Comparison of ENCODE assay signal across 8 mouse cellular contexts in the genomic region with DNA sequence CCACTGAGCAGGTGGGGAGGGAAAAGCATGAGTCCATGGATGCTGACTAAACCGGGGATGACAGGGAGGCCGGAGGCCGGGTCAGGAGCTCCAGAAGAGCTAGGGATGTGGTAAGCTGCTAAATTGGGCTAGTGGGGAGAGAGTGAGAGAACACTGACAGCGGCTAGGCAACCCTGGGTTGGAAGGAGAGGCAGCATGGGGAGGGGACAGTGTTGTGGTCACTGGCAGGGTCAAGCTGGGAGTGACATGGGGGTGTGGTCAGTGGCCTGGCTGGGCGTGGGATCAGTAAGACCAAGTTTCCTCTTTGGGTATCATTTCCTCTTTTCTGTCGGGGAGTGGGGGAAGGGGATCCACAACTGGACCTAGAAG. TPM values are rescaled to one million over a fixed set of nuclear protein-coding genes. Genes with fewer than 3 reads are reported as not detected.
DNase-seq lines count a peak whose midpoint lies in the region; ATAC-seq lines count a peak whose summit lies in the region.

No protein-coding gene starts in this region.

- WGBS in embryonic facial prominence, embryonic 11.5 days: 39% methylated on average over 6 of the region's 6 CpGs
- 38% methylated on average over 6 of the region's 6 CpGs for WGBS in limb, embryonic 10.5 days
- 49% methylated on average over 6 of the region's 6 CpGs for WGBS in midbrain, embryonic 10.5 days

- H3K4me2 ChIP-seq in embryonic facial prominence, embryonic 11.5 days (ENCODE audit: low read depth, low read length): peak overlapping the region; percentile 36

- H3K9ac ChIP-seq in embryonic facial prominence, embryonic 11.5 days (replicated peaks; ENCODE audit: low read length): peak overlapping the region; percentile 95

- no peak for ATAC-seq in embryonic facial prominence, embryonic 11.5 days (replicated peaks; ENCODE audit: insufficient number of reproducible peaks, low FRiP score, low TSS enrichment, low read depth)

- no peaks in the 10 kb centered on the region for H3K27me3 ChIP-seq in embryonic facial prominence, embryonic 11.5 days (ENCODE audit: control insufficient read depth, insufficient read depth, low read length)
- H3K27me3 ChIP-seq in limb, embryonic 10.5 days (ENCODE audit: low read depth, poor library complexity, severe bottlenecking): no peaks in the 10 kb centered on the region
- no peaks in the 10 kb centered on the region for H3K27me3 ChIP-seq in midbrain, embryonic 10.5 days (ENCODE audit: low read depth, poor library complexity, severe bottlenecking)

- peaks cover 1% of the 10 kb centered on the region; the same call in 1 of the 2 replicates for H3K36me3 ChIP-seq in embryonic facial prominence, embryonic 11.5 days (replicated peaks; ENCODE audit: control insufficient read depth, insufficient read depth, low read depth, low read length)
- H3K36me3 ChIP-seq in limb, embryonic 10.5 days: peaks cover 44% of the 10 kb centered on the region
- peaks cover 37% of the 10 kb centered on the region for H3K36me3 ChIP-seq in midbrain, embryonic 10.5 days

- no peak overlapping the region for H3K27ac ChIP-seq in embryonic facial prominence, embryonic 11.5 days (replicated peaks; ENCODE audit: low read depth, low read length)
- 0 out of 2 replicates have a peak overlapping the region, but pooled peaks have one; percentile 93 for H3K27ac ChIP-seq in limb, embryonic 10.5 days
- no peak overlapping the region for H3K27ac ChIP-seq in midbrain, embryonic 10.5 days (replicated peaks)

- H3K4me3 ChIP-seq in embryonic facial prominence, embryonic 11.5 days (ENCODE audit: low read depth, low read length): peak overlapping the region; percentile 6; the same call in 1 of the 2 replicates
- H3K4me3 ChIP-seq in limb, embryonic 10.5 days: peak overlapping the region; percentile 70
- peak overlapping the region; percentile 94 for H3K4me3 ChIP-seq in midbrain, embryonic 10.5 days

- intact Hi-C loops in heart, postnatal 25 days (cut with DNase I): no loop called here

- H3K9me3 ChIP-seq in embryonic facial prominence, embryonic 11.5 days (replicated peaks; ENCODE audit: control insufficient read depth, low read length): no peaks in the 10 kb centered on the region
- no peaks in the 10 kb centered on the region for H3K9me3 ChIP-seq in limb, embryonic 10.5 days (replicated peaks)
- no peaks in the 10 kb centered on the region for H3K9me3 ChIP-seq in midbrain, embryonic 10.5 days (replicated peaks)

- peaks cover 15% of the 10 kb centered on the region for H3K4me1 ChIP-seq in embryonic facial prominence, embryonic 11.5 days (ENCODE audit: control insufficient read depth, insufficient read depth, low read length)
- peaks cover 52% of the 10 kb centered on the region for H3K4me1 ChIP-seq in limb, embryonic 10.5 days
- H3K4me1 ChIP-seq in midbrain, embryonic 10.5 days: peaks cover 57% of the 10 kb centered on the region

- DNase-seq in layer of hippocampus, adult 9-11 months: peak; percentile 85
- no peak for DNase-seq in layer of hippocampus, adult 8-10 months (ENCODE audit: low spot score in 2 of 2)
- DNase-seq in embryonic facial prominence, embryonic 11.5 days (ENCODE audit: low spot score): no peak
- peak; percentile 60 for DNase-seq in heart, postnatal 25 days (ENCODE audit: low spot score)
- DNase-seq in limb, embryonic 10.5 days (ENCODE audit: low spot score): no peak
- DNase-seq in midbrain, embryonic 10.5 days (ENCODE audit: low spot score): no peak
- DNase-seq in thymus, postnatal 4 days: peak; percentile 33
- no peak for DNase-seq in cerebellum, postnatal 25 days

RNA-seq across cellular contexts. Expression of a gene that starts 1.9 kb away (rescaled TPM):
- total RNA-seq in layer of hippocampus, adult 8-10 months (2022): 10 to 100 TPM; 63.3 to 89.5 (median 69.0) TPM
- 41.0 and 41.7 TPM in 2 replicates for polyA plus RNA-seq in embryonic facial prominence, embryonic 11.5 days (2014; fragmentation: Nextera tagmentation; extraction: Ambion mirVana)
- 10 to 100 TPM; 45.8 to 48.3 TPM for total RNA-seq in heart, postnatal 25 days (2021)
- polyA plus RNA-seq in limb, embryonic 10.5 days (2016; fragmentation: Nextera tagmentation; extraction: Ambion mirVana): 27.3 and 40.5 TPM in 2 replicates
- polyA plus RNA-seq in midbrain, embryonic 10.5 days (2016; fragmentation: Nextera tagmentation; extraction: Ambion mirVana): 43.1 and 49.1 TPM in 2 replicates

RNA-seq across cellular contexts. Expression of a gene that starts 2.3 kb away (rescaled TPM):
- 10 to 100 TPM; 39.3 to 62.9 (median 50.6) TPM for total RNA-seq in layer of hippocampus, adult 8-10 months (2022)
- 40.6 and 42.1 TPM in 2 replicates for polyA plus RNA-seq in embryonic facial prominence, embryonic 11.5 days (2014; fragmentation: Nextera tagmentation; extraction: Ambion mirVana)
- total RNA-seq in heart, postnatal 25 days (2021): 100 to 1,000 TPM; 115 to 124 TPM
- 46.8 and 51.1 TPM in 2 replicates for polyA plus RNA-seq in limb, embryonic 10.5 days (2016; fragmentation: Nextera tagmentation; extraction: Ambion mirVana)
- 43.3 and 47.2 TPM in 2 replicates for polyA plus RNA-seq in midbrain, embryonic 10.5 days (2016; fragmentation: Nextera tagmentation; extraction: Ambion mirVana)

RNA-seq across cellular contexts. Expression of a gene that starts 18.3 kb away (rescaled TPM):
- total RNA-seq in layer of hippocampus, adult 8-10 months (2022): 10 to 100 TPM; 46.2 to 69.0 (median 51.0) TPM
- polyA plus RNA-seq in embryonic facial prominence, embryonic 11.5 days (2014; fragmentation: Nextera tagmentation; extraction: Ambion mirVana): 21.1 and 30.4 TPM in 2 replicates
- total RNA-seq in heart, postnatal 25 days (2021): 10 to 100 TPM; 29.5 to 36.7 TPM
- polyA plus RNA-seq in limb, embryonic 10.5 days (2016; fragmentation: Nextera tagmentation; extraction: Ambion mirVana): 22.7 and 30.0 TPM in 2 replicates
- polyA plus RNA-seq in midbrain, embryonic 10.5 days (2016; fragmentation: Nextera tagmentation; extraction: Ambion mirVana): 20.7 and 21.0 TPM in 2 replicates

RNA-seq across cellular contexts. Expression of a gene that starts 18.4 kb away (rescaled TPM):
- 10 to 100 TPM; 58.7 to 64.7 (median 60.9) TPM for total RNA-seq in layer of hippocampus, adult 8-10 months (2022)
- 21.0 and 21.1 TPM in 2 replicates for polyA plus RNA-seq in embryonic facial prominence, embryonic 11.5 days (2014; fragmentation: Nextera tagmentation; extraction: Ambion mirVana)
- total RNA-seq in heart, postnatal 25 days (2021): 10 to 100 TPM; 13.5 to 14.3 TPM
- polyA plus RNA-seq in limb, embryonic 10.5 days (2016; fragmentation: Nextera tagmentation; extraction: Ambion mirVana): 24.3 and 29.2 TPM in 2 replicates
- polyA plus RNA-seq in midbrain, embryonic 10.5 days (2016; fragmentation: Nextera tagmentation; extraction: Ambion mirVana): 26.7 and 31.6 TPM in 2 replicates

RNA-seq across cellular contexts. Expression of a gene that starts 24.1 kb away (rescaled TPM):
- total RNA-seq in layer of hippocampus, adult 8-10 months (2022): not detected
- polyA plus RNA-seq in embryonic facial prominence, embryonic 11.5 days (2014; fragmentation: Nextera tagmentation; extraction: Ambion mirVana): not detected in 2 replicates
- under 1 TPM in 1 of 2 experiments, not detected in 1; 0.60 TPM for total RNA-seq in heart, postnatal 25 days (2021)
- polyA plus RNA-seq in limb, embryonic 10.5 days (2016; fragmentation: Nextera tagmentation; extraction: Ambion mirVana): 0.44 TPM in 1 of 2 replicates, not detected in the other
- polyA plus RNA-seq in midbrain, embryonic 10.5 days (2016; fragmentation: Nextera tagmentation; extraction: Ambion mirVana): 0.32 and 0.74 TPM in 2 replicates

Comparison
In these comparisons a context has a peak if more than half of its experiments do, and no peak if none do; other contexts are left out.
1. DNase-seq: peak in layer of hippocampus, adult 9-11 months (single experiment), heart, postnatal 25 days (single experiment) and thymus, postnatal 4 days (single experiment); none in layer of hippocampus, adult 8-10 months (0 of 2), embryonic facial prominence, embryonic 11.5 days (single experiment), limb, embryonic 10.5 days (single experiment), midbrain, embryonic 10.5 days (single experiment) and cerebellum, postnatal 25 days (0 of 2).
2. H3K4me3 ChIP-seq: peak in every context shown above with its lines; median percentile 94 in midbrain, embryonic 10.5 days; 70 in limb, embryonic 10.5 days; 6 in embryonic facial prominence, embryonic 11.5 days.